Mouse (Mus musculus) CH12.LX (cell line): ENCODE data around the gene Scaf4.

Experiments
- CTCF ChIP-seq, 2 experiments: IDR thresholded peaks in 1 of 2; conservative IDR thresholded peaks in 1 of 2; 2 replicates each; pipeline ENCODE4 v1.5.1; 2011 to 2012; ENCODE audit warnings: low read depth in 2 of 2, low read length in 2 of 2, improper control_type of control experiment in 1 of 2, inconsistent platforms in 1 of 2, mild to moderate bottlenecking in 1 of 2, moderate library complexity in 1 of 2
- EP300 ChIP-seq: IDR thresholded peaks from 2 replicates; pipeline ENCODE4 v1.6.1; 2011; ENCODE audit warnings: low read length, improper control_type of control experiment
- ETS1 ChIP-seq: conservative IDR thresholded peaks from 2 replicates; pipeline ENCODE4 v1.6.1; 2012; ENCODE audit warnings: low read depth, mild to moderate bottlenecking, inconsistent platforms, low read length, improper control_type of control experiment, moderate library complexity
- MAFK ChIP-seq: IDR thresholded peaks from 2 replicates; pipeline ENCODE4 v1.6.1; 2011; ENCODE audit warnings: low read length, improper control_type of control experiment; ENCODE audit not compliant: insufficient replicate concordance
- MAZ ChIP-seq: IDR thresholded peaks from 2 replicates; pipeline ENCODE4 v1.6.1; 2012; ENCODE audit warnings: low read depth, mild to moderate bottlenecking, inconsistent platforms, low read length, improper control_type of control experiment, moderate library complexity

GRCm38 (mm10) chr16:90275521-90275920 lies 8.8 kb downstream of the Scaf4 start:
- TF ChIP-seq CTCF (conservative IDR thresholded peaks at IDR 0.05 in 1 of 2, IDR thresholded peaks at IDR 0.05 in 1 of 2; ENCODE audit: low read depth in 2 of 2, low read length in 2 of 2) (no peak), ETS1 (no peak), MAZ (no peak), EP300 (no peak), MAFK (no peak)
